Mouse (Mus musculus) CH12.LX (cell line): ENCODE results near the gene Fbxo36.

ENCODE experiments used
- CTCF ChIP-seq, 2 experiments: IDR thresholded peaks in 1 of 2; conservative IDR thresholded peaks in 1 of 2; 2 replicates each; pipeline ENCODE4 v1.5.1; 2011 to 2012; ENCODE audit warnings: low read depth in 2 of 2, low read length in 2 of 2, improper control_type of control experiment in 1 of 2, inconsistent platforms in 1 of 2, mild to moderate bottlenecking in 1 of 2, moderate library complexity in 1 of 2
- EP300 ChIP-seq: IDR thresholded peaks from 2 replicates; pipeline ENCODE4 v1.6.1; 2011; ENCODE audit warnings: low read length, improper control_type of control experiment
- GABPA ChIP-seq: IDR thresholded peaks from 2 replicates; pipeline ENCODE4 v1.6.1; 2012; ENCODE audit warnings: low read depth, low read length, improper control_type of control experiment, inconsistent platforms; ENCODE audit not compliant: insufficient replicate concordance
- KAT2A ChIP-seq: IDR thresholded peaks from 2 replicates; pipeline ENCODE4 v1.6.1; 2012; ENCODE audit warnings: low read length, improper control_type of control experiment, inconsistent platforms; ENCODE audit not compliant: insufficient replicate concordance
- MYC ChIP-seq: IDR thresholded peaks from 2 replicates; pipeline ENCODE4 v1.6.1; 2011; ENCODE audit warnings: low read depth, mild to moderate bottlenecking, improper control_type of control experiment, low read length
- NRF1 ChIP-seq: IDR thresholded peaks from 2 replicates; pipeline ENCODE4 v1.6.1; 2014; ENCODE audit warnings: low read depth, mild to moderate bottlenecking, inconsistent platforms, low read length, improper control_type of control experiment, moderate library complexity
- POLR2A ChIP-seq: IDR thresholded peaks from 2 replicates; pipeline ENCODE4 v1.6.1; 2011; ENCODE audit warnings: low read depth, mild to moderate bottlenecking, improper control_type of control experiment, low read length
- SMC3 ChIP-seq: IDR thresholded peaks from 2 replicates; pipeline ENCODE4 v1.6.1; 2011; ENCODE audit warnings: low read depth, low read length, improper control_type of control experiment
- ZKSCAN1 ChIP-seq: IDR thresholded peaks from 2 replicates; pipeline ENCODE4 v1.6.1; 2012; ENCODE audit warnings: low read depth, inconsistent platforms, low read length, improper control_type of control experiment, borderline replicate concordance
- ZMIZ1 ChIP-seq: IDR thresholded peaks from 2 replicates; pipeline ENCODE4 v1.6.1; 2012; ENCODE audit warnings: low read depth, mild to moderate bottlenecking, inconsistent platforms, low read length, improper control_type of control experiment
- ZNF384 ChIP-seq: IDR thresholded peaks from 2 replicates; pipeline ENCODE4 v1.6.1; 2012; ENCODE audit warnings: low read depth, low read length, improper control_type of control experiment, inconsistent platforms

GRCm38 (mm10) chr1:84851512-84852235 is 12.0 kb downstream of the Fbxo36 start:
- no peak for TF ChIP-seq NRF1
- no peak for TF ChIP-seq POLR2A
- no peak for TF ChIP-seq ZNF384
- no peak for TF ChIP-seq KAT2A
- no peak for TF ChIP-seq CTCF (conservative IDR thresholded peaks at IDR 0.05 in 1 of 2, IDR thresholded peaks at IDR 0.05 in 1 of 2; ENCODE audit: low read depth in 2 of 2, low read length in 2 of 2)
- TF ChIP-seq EP300, result no peak
- no peak for TF ChIP-seq MYC
- no peak for TF ChIP-seq GABPA
- no peak for TF ChIP-seq SMC3
- no peak for TF ChIP-seq ZKSCAN1
- TF ChIP-seq ZMIZ1, result no peak
